Mouse (Mus musculus) heart, embryonic 16.5 days (tissue): ENCODE results near the gene Tmem135. TPM values are rescaled to one million over a fixed set of nuclear protein-coding genes. Genes with fewer than 3 reads are reported as not detected.

Experiments
- ATAC-seq: fragments of 200-750 bp; cut with Nextera tagmentation; replicated peaks from 2 replicates; pipeline ENCODE4 v1.8.0; 2017; ENCODE audit warnings: moderate number of reproducible peaks; ENCODE audit not compliant: insufficient read depth, low FRiP score; ENCODE audit errors: extremely low read depth
- H3K27ac ChIP-seq: fragments of 300-500 bp; sonication (generic); 2 replicates; pipeline ENCODE4 v1.5.1; 2014; ENCODE audit warnings: mild to moderate bottlenecking, low read length, control low read depth, moderate library complexity
- H3K27me3 ChIP-seq: fragments of 300-500 bp; sonication (generic); 2 replicates; pipeline ENCODE4 v1.6.1; 2014; ENCODE audit warnings: low read length, mixed read lengths; ENCODE audit not compliant: control insufficient read depth, insufficient read depth
- H3K36me3 ChIP-seq: fragments of 300-500 bp; sonication (generic); 2 replicates; pipeline ENCODE4 v1.6.1; 2014; ENCODE audit not compliant: control insufficient read depth, insufficient read depth
- H3K4me1 ChIP-seq: fragments of 300-500 bp; sonication (generic); 2 replicates; pipeline ENCODE4 v1.6.1; 2014; ENCODE audit warnings: low read length, mixed read lengths; ENCODE audit not compliant: control insufficient read depth, insufficient read depth
- H3K4me2 ChIP-seq: fragments of 300-500 bp; sonication (generic); 2 replicates; pipeline ENCODE4 v1.6.1; 2014; ENCODE audit warnings: low read depth, mild to moderate bottlenecking, control low read depth, low read length
- H3K4me3 ChIP-seq: fragments of 300-500 bp; sonication (generic); 2 replicates; pipeline ENCODE4 v1.5.1; 2014; ENCODE audit warnings: mild to moderate bottlenecking, control low read depth, low read length
- H3K9ac ChIP-seq: fragments of 300-500 bp; sonication (generic); 2 replicates; pipeline ENCODE4 v1.6.1; 2014; ENCODE audit warnings: low read length, control low read depth
- H3K9me3 ChIP-seq: fragments of 300-500 bp; sonication (generic); replicated peaks from 2 replicates; pipeline ENCODE4 v1.6.1; 2016; ENCODE audit warnings: low read length; ENCODE audit not compliant: control insufficient read depth
- WGBS: fragments of 180-500 bp; shearing (Covaris S2); extraction: QIAGEN DNeasy Blood & Tissue Kit; methylation state at CpG from one replicate; pipeline ENCODE4 v1.1.7; 2014; 5-methylcytosine and 5-hydroxymethylcytosine counted together
- polyA plus RNA-seq: library from polyadenylated mRNA; unstranded; fragments of >200 nt; fragmentation: Nextera tagmentation; extraction: Ambion mirVana; gene quantifications from 2 replicates; pipeline ENCODE4 v1.2.1, GENCODE M21; 2015

Gene Tmem135
- polyA plus RNA-seq, 1 experiment from 2014 or later = 27.8 TPM

DNA sequence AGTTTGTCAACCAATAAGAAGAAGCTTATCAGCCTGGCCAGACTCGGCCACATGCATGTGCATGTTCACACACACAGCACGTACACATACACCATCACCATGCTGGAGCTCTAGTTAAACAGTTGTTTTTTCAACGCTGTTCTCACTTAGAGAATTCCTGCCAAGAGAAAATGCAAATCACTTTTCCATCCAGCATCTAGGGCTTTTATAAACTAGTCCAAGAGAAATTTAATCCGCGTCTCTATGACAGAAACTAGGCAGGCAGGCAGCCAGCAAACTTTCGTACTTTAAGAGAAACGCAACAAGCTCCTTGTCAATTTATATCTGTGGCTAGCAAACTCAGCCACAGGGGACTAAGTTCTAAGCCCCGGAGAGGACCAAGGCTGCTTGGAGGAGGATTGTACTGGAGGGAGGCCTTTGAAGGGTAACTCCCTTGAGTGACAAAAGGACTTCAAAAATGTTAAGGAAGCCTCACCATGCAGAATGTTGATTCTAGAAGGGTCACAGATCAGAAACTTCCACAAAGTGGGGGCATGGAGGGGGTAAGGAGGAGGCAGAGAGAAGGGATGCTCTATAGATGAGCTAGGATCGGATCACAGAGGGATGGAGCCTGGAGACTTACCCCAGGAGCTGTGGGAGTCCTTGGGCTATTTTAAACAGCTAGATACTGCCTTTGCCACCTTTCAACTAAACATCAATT, 29.3 kb upstream of the Tmem135 start:
- ATAC-seq = 0 out of 2 replicates have a peak, but pooled peaks have one; percentile 11
- H3K4me2 ChIP-seq = no peak overlapping the region
- no peaks in the 10 kb centered on the region for H3K36me3 ChIP-seq
- 47% methylated on average over 9 of the region's 9 CpGs for WGBS
- H3K4me3 ChIP-seq = no peak overlapping the region
- no peak overlapping the region for H3K9ac ChIP-seq
- H3K9me3 ChIP-seq = no peaks in the 10 kb centered on the region
- peak overlapping the region; percentile 6 for H3K27ac ChIP-seq
- no peaks in the 10 kb centered on the region for H3K27me3 ChIP-seq
- H3K4me1 ChIP-seq = peaks cover 12% of the 10 kb centered on the region

DNA sequence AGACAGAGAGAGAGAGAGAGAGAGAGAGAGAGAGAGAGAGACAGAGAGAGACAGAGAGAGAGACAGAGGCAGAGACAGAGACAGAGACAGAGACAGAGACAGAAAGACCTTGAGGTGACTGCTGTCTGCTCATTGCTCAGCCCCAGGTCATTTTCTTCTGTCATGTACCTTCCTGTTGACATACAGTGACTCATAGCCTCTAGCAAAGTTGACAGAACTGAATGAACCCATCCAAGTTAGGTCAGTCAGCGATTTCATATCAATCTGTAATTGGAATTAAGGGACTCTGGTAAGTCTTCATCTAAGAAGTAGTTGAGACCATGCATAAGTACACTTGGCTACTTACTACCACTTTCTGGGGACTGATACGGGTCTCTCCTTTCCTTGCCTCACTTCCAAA, 27.2 kb upstream of the Tmem135 start:
- H3K4me2 ChIP-seq = no peak overlapping the region
- no peaks in the 10 kb centered on the region for H3K27me3 ChIP-seq
- no peak for ATAC-seq
- peaks cover 12% of the 10 kb centered on the region for H3K4me1 ChIP-seq
- 70% methylated on average over 2 of the region's 2 CpGs for WGBS
- H3K36me3 ChIP-seq = no peaks in the 10 kb centered on the region
- no peak overlapping the region for H3K27ac ChIP-seq
- no peak overlapping the region for H3K4me3 ChIP-seq
- no peaks in the 10 kb centered on the region for H3K9me3 ChIP-seq
- H3K9ac ChIP-seq = no peak overlapping the region

DNA sequence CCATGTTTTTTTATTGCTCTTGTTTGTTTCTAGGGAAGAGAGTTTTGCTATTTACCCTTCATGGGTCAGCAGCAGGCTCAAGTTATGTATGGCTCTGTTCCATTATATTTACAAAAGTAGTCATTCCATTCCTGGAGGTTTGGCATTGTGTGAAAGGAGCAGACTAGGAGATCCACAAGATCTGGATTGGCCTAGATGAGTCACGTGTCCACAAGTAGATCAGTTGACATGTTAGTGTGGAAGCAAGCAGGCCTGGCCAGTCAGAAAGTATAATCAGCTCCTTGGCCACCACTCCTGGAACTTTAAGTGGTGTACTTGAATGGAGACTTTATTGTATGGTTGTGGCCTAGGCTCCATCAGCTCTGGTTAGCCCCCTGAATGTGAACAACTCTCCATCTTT, 25.3 kb upstream of the Tmem135 start:
- no peak overlapping the region for H3K27ac ChIP-seq
- no peaks in the 10 kb centered on the region for H3K9me3 ChIP-seq
- H3K9ac ChIP-seq = no peak overlapping the region

DNA sequence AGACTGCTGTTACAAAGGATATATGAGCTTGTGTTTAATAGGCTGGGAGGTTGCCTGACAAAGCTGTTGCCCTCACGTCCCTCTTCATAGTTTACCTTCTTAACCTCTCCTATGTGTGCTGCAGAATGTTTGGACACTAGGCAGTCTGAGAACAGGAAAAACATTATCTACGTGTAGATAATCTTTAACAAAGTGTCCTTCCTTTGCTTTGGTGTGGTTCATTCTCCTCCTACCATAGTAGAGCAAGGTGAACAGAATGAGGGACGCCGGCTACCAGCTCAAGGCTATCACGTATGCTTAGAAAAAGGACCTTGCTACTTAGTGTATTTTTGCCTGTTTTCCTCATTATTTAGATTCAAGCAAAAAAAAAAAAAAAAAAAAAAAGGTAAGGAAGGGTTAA, 24.8 kb upstream of the Tmem135 start:
- no peaks in the 10 kb centered on the region for H3K36me3 ChIP-seq
- no peaks in the 10 kb centered on the region for H3K9me3 ChIP-seq
- no peak overlapping the region for H3K9ac ChIP-seq
- no peak overlapping the region for H3K4me2 ChIP-seq
- peaks cover 4% of the 10 kb centered on the region for H3K4me1 ChIP-seq
- H3K27me3 ChIP-seq = no peaks in the 10 kb centered on the region
- WGBS = 59% methylated on average over 5 of the region's 5 CpGs
- H3K4me3 ChIP-seq = no peak overlapping the region
- no peak for ATAC-seq
- no peak overlapping the region for H3K27ac ChIP-seq

More for the DNA sequence above, 25.3 kb upstream of the Tmem135 start:
- 62% methylated on average over 1 of the region's 1 CpGs for WGBS
- H3K4me3 ChIP-seq = no peak overlapping the region
- peaks cover 9% of the 10 kb centered on the region for H3K4me1 ChIP-seq
- no peak overlapping the region for H3K4me2 ChIP-seq
- no peak for ATAC-seq
- no peaks in the 10 kb centered on the region for H3K27me3 ChIP-seq
- H3K36me3 ChIP-seq = no peaks in the 10 kb centered on the region

DNA sequence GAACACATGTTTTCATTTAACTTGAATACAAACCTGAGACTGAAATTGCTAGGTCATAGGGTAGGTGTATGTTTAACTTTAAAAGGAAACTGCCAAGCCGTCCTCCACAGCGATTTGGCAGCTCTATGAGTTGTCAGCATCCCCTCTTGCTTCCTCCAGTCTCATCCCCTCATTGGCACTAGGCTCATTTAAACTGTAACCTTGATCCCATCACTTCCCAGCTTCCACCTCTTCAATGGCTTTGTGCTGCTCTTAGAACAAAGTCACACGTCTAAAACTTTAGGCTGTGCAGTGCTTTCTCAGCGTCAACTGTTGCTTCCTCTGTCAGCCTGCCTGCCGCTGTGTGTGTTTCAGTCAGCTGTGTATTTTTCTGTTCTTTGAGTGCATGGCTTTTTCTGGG, 23.1 kb upstream of the Tmem135 start:
- 28% methylated on average over 5 of the region's 5 CpGs for WGBS
- ATAC-seq = no peak

DNA sequence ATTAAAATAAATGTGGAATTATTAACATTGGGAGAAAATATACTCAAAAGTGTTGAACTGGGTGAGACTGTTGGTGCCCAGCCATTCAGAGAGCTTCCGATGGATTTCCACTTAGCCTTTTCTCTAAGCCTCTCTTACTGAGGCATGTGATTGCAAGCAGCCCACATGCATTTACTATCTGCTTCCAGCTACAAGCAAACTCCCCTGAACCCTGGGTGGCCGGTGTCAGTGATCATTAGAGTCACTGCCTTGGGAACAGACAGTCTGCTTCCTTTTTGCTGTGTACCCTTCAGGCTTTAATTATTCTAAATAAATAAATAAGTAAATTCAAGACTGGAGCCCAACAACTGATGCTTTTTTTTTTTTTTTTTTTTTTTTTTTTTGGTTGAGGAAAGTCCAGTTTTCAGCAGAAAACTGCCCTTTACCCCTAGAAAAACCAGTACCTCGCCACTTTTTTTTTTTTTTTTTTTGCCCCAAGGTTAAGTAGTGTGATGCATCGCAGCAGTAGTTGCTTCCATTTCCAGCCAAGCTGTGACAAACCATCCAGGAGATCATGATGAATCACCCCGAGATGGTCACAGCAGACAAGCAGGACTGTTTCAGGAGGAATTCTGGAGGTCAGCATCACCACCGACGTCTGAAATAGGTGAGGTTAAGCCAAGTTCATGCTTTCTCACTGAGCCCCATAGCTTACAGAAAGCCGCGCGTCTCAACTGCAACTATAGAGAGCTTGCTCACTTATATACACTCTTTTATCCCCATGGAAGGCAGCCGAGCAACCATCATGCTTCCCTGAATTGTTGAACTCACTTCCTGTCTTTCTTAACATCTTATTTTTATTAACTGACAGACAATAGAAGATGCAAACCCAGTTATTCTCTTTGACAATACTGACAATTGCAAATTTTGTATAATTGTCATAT, 22.0 kb upstream of the Tmem135 start:
- ATAC-seq = no peak
- no peaks in the 10 kb centered on the region for H3K27me3 ChIP-seq
- no peak overlapping the region for H3K9ac ChIP-seq
- H3K4me1 ChIP-seq = no peaks in the 10 kb centered on the region
- H3K9me3 ChIP-seq = no peaks in the 10 kb centered on the region
- H3K4me2 ChIP-seq = no peak overlapping the region
- 42% methylated on average over 11 of the region's 11 CpGs for WGBS
- H3K27ac ChIP-seq = no peak overlapping the region
- no peak overlapping the region for H3K4me3 ChIP-seq
- H3K36me3 ChIP-seq = no peaks in the 10 kb centered on the region

More for the DNA sequence above, 23.1 kb upstream of the Tmem135 start:
- no peak overlapping the region for H3K9ac ChIP-seq
- H3K4me2 ChIP-seq = no peak overlapping the region
- no peak overlapping the region for H3K27ac ChIP-seq
- no peaks in the 10 kb centered on the region for H3K4me1 ChIP-seq
- H3K27me3 ChIP-seq = no peaks in the 10 kb centered on the region
- no peaks in the 10 kb centered on the region for H3K9me3 ChIP-seq
- H3K4me3 ChIP-seq = no peak overlapping the region
- no peaks in the 10 kb centered on the region for H3K36me3 ChIP-seq

DNA sequence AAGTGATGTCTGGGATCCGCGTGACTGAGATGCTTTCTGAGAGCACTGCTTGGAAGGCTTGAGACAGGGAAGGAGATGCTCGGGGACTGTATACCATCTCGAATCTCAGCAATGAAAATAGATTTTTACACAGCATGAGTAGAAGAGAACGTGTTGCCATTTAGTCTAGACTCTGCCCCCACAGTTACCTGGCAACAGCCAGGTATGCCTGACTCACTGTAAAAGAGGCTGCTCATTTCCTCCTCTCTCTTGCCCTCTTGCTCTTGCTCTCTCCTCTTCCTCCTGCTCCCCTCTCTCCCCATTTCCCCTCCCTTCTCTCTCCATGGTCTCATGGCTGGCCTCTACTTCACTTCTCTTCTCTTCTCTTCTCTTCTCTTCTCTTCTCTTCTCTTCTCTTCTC, 20.6 kb upstream of the Tmem135 start:
- 86% methylated on average over 5 of the region's 5 CpGs for WGBS
- ATAC-seq = no peak
- Histone ChIP-seq H3K9ac (no peak overlapping the region), H3K4me1 (no peaks in the 10 kb centered on the region), H3K9me3 (no peaks in the 10 kb centered on the region), H3K4me2 (no peak overlapping the region), H3K36me3 (no peaks in the 10 kb centered on the region), H3K27ac (no peak overlapping the region), H3K27me3 (no peaks in the 10 kb centered on the region), H3K4me3 (no peak overlapping the region)

DNA sequence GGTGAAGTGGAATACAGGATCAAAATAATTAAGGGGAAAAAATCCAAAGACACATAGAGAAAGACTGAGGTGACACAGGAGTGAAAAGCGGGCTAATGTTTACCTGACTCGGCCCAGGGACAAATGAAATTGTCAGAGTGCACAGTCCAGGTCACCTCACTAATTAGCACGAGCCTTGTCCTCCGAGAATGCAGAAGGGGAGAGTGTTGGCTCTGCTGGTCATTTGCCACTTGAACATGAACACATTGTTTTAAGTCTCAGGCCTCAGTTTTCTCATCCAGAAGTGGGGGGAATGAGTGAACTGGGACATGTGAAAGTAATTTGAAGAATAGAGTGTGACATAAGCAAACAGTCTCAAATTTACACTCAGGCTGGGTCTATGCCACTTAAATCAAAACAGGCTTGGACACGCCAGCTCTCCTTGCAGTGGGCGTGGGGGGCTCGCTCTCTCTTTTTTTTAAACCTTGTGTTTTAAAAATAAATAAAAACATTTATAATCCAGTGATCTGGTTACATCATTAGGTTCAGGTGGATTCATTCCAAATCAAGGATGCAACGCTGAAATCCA, 19.8 kb upstream of the Tmem135 start:
- Histone ChIP-seq H3K9me3 (no peaks in the 10 kb centered on the region), H3K27me3 (no peaks in the 10 kb centered on the region), H3K4me3 (no peak overlapping the region), H3K9ac (no peak overlapping the region), H3K4me2 (no peak overlapping the region), H3K36me3 (no peaks in the 10 kb centered on the region), H3K4me1 (no peaks in the 10 kb centered on the region), H3K27ac (no peak overlapping the region)
- ATAC-seq = no peak
- 66% methylated on average over 8 of the region's 8 CpGs for WGBS

DNA sequence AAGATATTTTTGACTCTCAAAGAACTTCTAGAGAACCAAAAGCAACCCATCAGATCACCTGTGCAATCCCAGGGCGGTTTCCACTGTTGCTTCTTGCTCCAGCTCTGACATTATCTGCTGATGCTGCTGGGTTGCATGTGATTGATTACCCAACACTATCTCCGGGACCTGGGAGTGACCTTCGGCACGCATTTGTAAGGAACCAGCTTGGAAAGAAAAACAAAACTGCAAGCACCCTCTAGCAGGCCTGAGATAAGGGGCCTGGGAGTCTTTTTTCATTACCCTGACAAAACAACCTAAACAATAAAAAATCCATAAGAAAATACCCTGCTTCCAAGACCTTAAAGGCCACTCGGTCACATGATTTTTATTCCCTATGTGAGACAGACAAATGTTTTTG, 19.2 kb upstream of the Tmem135 start:
- H3K9me3 ChIP-seq = no peaks in the 10 kb centered on the region
- no peak for ATAC-seq
- H3K27ac ChIP-seq = no peak overlapping the region
- H3K9ac ChIP-seq = no peak overlapping the region
- H3K4me1 ChIP-seq = 0 out of 2 replicates have a peak, but pooled peaks cover under 1% of the 10 kb centered on the region
- no peaks in the 10 kb centered on the region for H3K27me3 ChIP-seq
- H3K36me3 ChIP-seq = no peaks in the 10 kb centered on the region
- no peak overlapping the region for H3K4me2 ChIP-seq
- H3K4me3 ChIP-seq = no peak overlapping the region
- WGBS = 22% methylated on average over 5 of the region's 5 CpGs
